Mouse (Mus musculus): ENCODE results near the gene Dmrt1. TPM values are rescaled to one million over a fixed set of nuclear protein-coding genes. Genes with fewer than 3 reads are reported as not detected.

Dmrt1 gene
- total and polyA plus RNA-seq, 3 experiments, result not detected

- Histone ChIP-seq H3K27me3 (ENCODE audit: control insufficient read depth in 1 of 2, insufficient read depth in 2 of 2, low read length in 2 of 2) (no peaks in the 10 kb centered on the region), H3K9me3 (replicated peaks; ENCODE audit: insufficient read depth, low read length) (no peaks in the 10 kb centered on the region), H3K9ac (ENCODE audit: control insufficient read depth, low read depth, low read length, poor library complexity, severe bottlenecking) (no peak overlapping the region), H3K4me1 (ENCODE audit: control insufficient read depth in 1 of 2, insufficient read depth in 2 of 2, low read length in 2 of 2) (no peaks in the 10 kb centered on the region), H3K4me3 (ENCODE audit: control insufficient read depth in 1 of 2, insufficient read depth in 1 of 2, low read depth in 2 of 2, low read length in 2 of 2) (no peak overlapping the region), H3K36me3 (ENCODE audit: control insufficient read depth in 1 of 2, insufficient read depth in 2 of 2, low read length in 2 of 2) (no peaks in the 10 kb centered on the region), H3K79me2 (ENCODE audit: control insufficient read depth, insufficient read depth, low read length, poor library complexity) (no peaks in the 10 kb centered on the region), H3K27ac (ENCODE audit: control insufficient read depth, low read depth, low read length) (no peak overlapping the region)
- no peak for DNase-seq (ENCODE audit: low read depth, low spot score)
- no peak for TF ChIP-seq GATA1 (IDR thresholded peaks at IDR 0.05; ENCODE audit: low read depth, low read length)
- TF ChIP-seq ZNF384 (IDR thresholded peaks at IDR 0.05; ENCODE audit: low read depth, low read length), result no peak
- no peak for TF ChIP-seq ZKSCAN1 (IDR thresholded peaks at IDR 0.05; ENCODE audit: low read depth, low read length)
- no peak for TF ChIP-seq NELFE (IDR thresholded peaks at IDR 0.05; ENCODE audit: low read depth, low read length)
- no peak for TF ChIP-seq EP300 (IDR thresholded peaks at IDR 0.05; ENCODE audit: low read depth in 1 of 2, low read length in 2 of 2)
- no peak for TF ChIP-seq E2F4 (IDR thresholded peaks at IDR 0.05; ENCODE audit: borderline replicate concordance, low read depth, low read length)
- no peak for TF ChIP-seq CTCF (IDR thresholded peaks at IDR 0.05 in 2 of 3, conservative IDR thresholded peaks at IDR 0.05 in 1 of 3; ENCODE audit: control insufficient read depth in 1 of 3, insufficient read depth in 1 of 3, low read depth in 2 of 3, low read length in 3 of 3, poor library complexity in 1 of 3, severe bottlenecking in 1 of 3)
- TF ChIP-seq JUND (IDR thresholded peaks at IDR 0.05; ENCODE audit: low read depth, low read length), result no peak
- TF ChIP-seq MYB (IDR thresholded peaks at IDR 0.05; ENCODE audit: low read depth, low read length), result no peak
Measured at GRCm38 (mm10) chr19:25574981-25575814, 69.8 kb downstream of the Dmrt1 start.

DNA sequence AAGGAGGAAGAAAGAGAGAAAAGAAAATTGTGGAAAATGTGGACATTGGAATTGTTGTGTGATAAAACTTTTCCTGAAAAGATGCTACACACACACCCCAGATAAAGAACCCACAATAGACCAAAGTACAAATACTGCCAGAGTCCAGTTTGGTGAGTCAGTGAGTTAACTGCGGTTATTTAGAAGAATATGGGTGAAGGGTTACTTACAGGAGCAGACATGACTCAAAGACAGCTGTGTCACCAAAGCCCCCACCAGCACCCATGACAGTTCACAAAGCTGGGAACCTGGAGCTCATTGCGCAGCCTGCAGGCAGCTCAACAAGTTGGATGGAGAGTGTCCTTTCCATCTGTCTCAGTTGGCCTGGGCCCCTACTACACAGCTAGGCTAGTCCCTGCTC lies 72.9 kb downstream of the Dmrt1 start:
- Histone ChIP-seq H3K4me3 (ENCODE audit: control insufficient read depth in 1 of 2, insufficient read depth in 1 of 2, low read depth in 2 of 2, low read length in 2 of 2) (no peak overlapping the region), H3K4me1 (ENCODE audit: control insufficient read depth in 1 of 2, insufficient read depth in 2 of 2, low read length in 2 of 2) (no peaks in the 10 kb centered on the region), H3K36me3 (ENCODE audit: control insufficient read depth in 1 of 2, insufficient read depth in 2 of 2, low read length in 2 of 2) (no peaks in the 10 kb centered on the region), H3K9me3 (replicated peaks; ENCODE audit: insufficient read depth, low read length) (no peaks in the 10 kb centered on the region), H3K9ac (ENCODE audit: control insufficient read depth, low read depth, low read length, poor library complexity, severe bottlenecking) (no peak overlapping the region), H3K27ac (ENCODE audit: control insufficient read depth, low read depth, low read length) (no peak overlapping the region), H3K79me2 (ENCODE audit: control insufficient read depth, insufficient read depth, low read length, poor library complexity) (no peaks in the 10 kb centered on the region), H3K27me3 (ENCODE audit: control insufficient read depth in 1 of 2, insufficient read depth in 2 of 2, low read length in 2 of 2) (no peaks in the 10 kb centered on the region)
- TF ChIP-seq NELFE (IDR thresholded peaks at IDR 0.05; ENCODE audit: low read depth, low read length) (no peak), TCF12 (IDR thresholded peaks at IDR 0.05; ENCODE audit: low read depth, low read length) (no peak), RAD21 (IDR thresholded peaks at IDR 0.05; ENCODE audit: low read depth, low read length) (no peak), GATA1 (IDR thresholded peaks at IDR 0.05; ENCODE audit: low read depth, low read length) (no peak), EP300 (IDR thresholded peaks at IDR 0.05; ENCODE audit: low read depth in 1 of 2, low read length in 2 of 2) (no peak), SIN3A (IDR thresholded peaks at IDR 0.05; ENCODE audit: low read length) (no peak), ETS1 (IDR thresholded peaks at IDR 0.05; ENCODE audit: low read depth, low read length) (no peak), TAL1 (IDR thresholded peaks at IDR 0.05; ENCODE audit: low read length) (no peak), POLR2A (IDR thresholded peaks at IDR 0.05; ENCODE audit: control insufficient read depth in 1 of 2, insufficient read depth in 1 of 2, low read depth in 1 of 2, low read length in 2 of 2, poor library complexity in 1 of 2) (no peak), GABPA (IDR thresholded peaks at IDR 0.05; ENCODE audit: low read depth, low read length) (no peak), POLR2AphosphoS2 (IDR thresholded peaks at IDR 0.05; ENCODE audit: low read length) (no peak), BHLHE40 (IDR thresholded peaks at IDR 0.05; ENCODE audit: borderline replicate concordance, low read depth, low read length) (no peak), SMC3 (IDR thresholded peaks at IDR 0.05; ENCODE audit: low read depth, low read length) (no peak), MXI1 (IDR thresholded peaks at IDR 0.05; ENCODE audit: low read depth, low read length) (no peak), KAT2A (conservative IDR thresholded peaks at IDR 0.05; ENCODE audit: low read depth, low read length) (no peak), CHD1 (IDR thresholded peaks at IDR 0.05; ENCODE audit: low read depth, low read length) (no peak), TBP (IDR thresholded peaks at IDR 0.05; ENCODE audit: low read depth, low read length) (no peak), NRF1 (IDR thresholded peaks at IDR 0.05; ENCODE audit: insufficient read depth, low read depth, low read length, poor library complexity, severe bottlenecking) (no peak), CHD2 (IDR thresholded peaks at IDR 0.05; ENCODE audit: low read length) (no peak), JUND (IDR thresholded peaks at IDR 0.05; ENCODE audit: low read depth, low read length) (no peak)
- no peak for DNase-seq (ENCODE audit: low read depth, low spot score)
